Mouse (Mus musculus) embryonic facial prominence, embryonic 14.5 days (tissue): ENCODE measurements around the gene Cep85l. TPM values are rescaled to one million over a fixed set of nuclear protein-coding genes. Genes with fewer than 3 reads are reported as not detected.
A peak's percentile ranks its signal among the peaks of the same experiment; 100 is the strongest.

Experiments used
- ATAC-seq: fragments of 200-750 bp; cut with Nextera tagmentation; 2 replicates; pipeline ENCODE4 v1.8.0; 2017; ENCODE audit warnings: low read depth, moderate number of reproducible peaks, moderate TSS enrichment
- DNase-seq: peaks from one replicate; pipeline ENCODE4 v3.0.0-alpha.2; 2015; ENCODE audit warnings: low spot score
- H3K27ac ChIP-seq: fragments of 300-500 bp; sonication (generic); replicated peaks from 2 replicates; pipeline ENCODE4 v1.5.1; 2014; ENCODE audit warnings: low read depth, mild to moderate bottlenecking, low read length, moderate library complexity
- H3K27me3 ChIP-seq: fragments of 300-500 bp; sonication (generic); replicated peaks from 2 replicates; pipeline ENCODE4 v1.6.1; 2014; ENCODE audit warnings: low read length; ENCODE audit not compliant: control insufficient read depth, insufficient read depth
- H3K36me3 ChIP-seq: fragments of 300-500 bp; sonication (generic); 2 replicates; pipeline ENCODE4 v1.6.1; 2014; ENCODE audit warnings: low read length, mixed read lengths; ENCODE audit not compliant: control insufficient read depth, insufficient read depth
- H3K4me1 ChIP-seq: fragments of 300-500 bp; sonication (generic); 2 replicates; pipeline ENCODE4 v1.6.1; 2014; ENCODE audit warnings: antibody characterized with exemption, low read length; ENCODE audit not compliant: control insufficient read depth, insufficient read depth
- H3K4me2 ChIP-seq: fragments of 300-500 bp; sonication (generic); 2 replicates; pipeline ENCODE4 v1.6.1; 2014; ENCODE audit warnings: low read depth, mild to moderate bottlenecking, low read length, moderate library complexity, mixed read lengths
- H3K4me3 ChIP-seq: fragments of 300-500 bp; sonication (generic); 2 replicates; pipeline ENCODE4 v1.5.1; 2014; ENCODE audit warnings: low read depth, mild to moderate bottlenecking, low read length
- H3K9ac ChIP-seq: fragments of 300-500 bp; sonication (generic); 2 replicates; pipeline ENCODE4 v1.6.1; 2014; ENCODE audit warnings: low read depth, mild to moderate bottlenecking, low read length, moderate library complexity, mixed read lengths
- H3K9me3 ChIP-seq: fragments of 300-500 bp; sonication (generic); 2 replicates; pipeline ENCODE4 v1.6.1; 2016; ENCODE audit warnings: low read length; ENCODE audit not compliant: control insufficient read depth
- WGBS: fragments of 180-500 bp; shearing (Covaris S2); extraction: QIAGEN DNeasy Blood & Tissue Kit; methylation state at CpG from one replicate; pipeline ENCODE4 v1.1.7; 2014; 5-methylcytosine and 5-hydroxymethylcytosine counted together
- polyA plus RNA-seq: library from polyadenylated mRNA; unstranded; fragments of >200 nt; fragmentation: Nextera tagmentation; extraction: Ambion mirVana; gene quantifications from 2 replicates; pipeline ENCODE4 v1.2.1, GENCODE M21; 2014

Gene Cep85l
- polyA plus RNA-seq, 1 experiment from 2014 or later: 7.3 TPM

DNA sequence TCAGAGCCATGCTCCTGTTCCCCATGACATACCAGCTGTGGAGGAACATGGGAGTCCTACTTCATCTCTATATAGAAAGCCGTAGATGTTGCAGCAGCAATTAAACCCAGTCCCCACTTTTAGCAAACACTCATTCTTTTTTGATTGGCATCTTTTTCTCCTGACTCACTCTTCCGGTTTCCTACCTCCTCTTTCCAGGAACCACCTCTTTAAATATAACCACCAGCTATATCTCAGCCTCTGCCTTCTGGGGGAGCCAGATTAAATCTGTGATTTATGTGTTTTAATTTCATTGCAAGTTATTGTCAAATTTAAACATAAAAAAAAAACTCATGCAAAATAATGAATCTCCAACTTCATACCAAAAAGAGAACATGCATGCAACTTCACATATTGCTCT, 37.3 kb upstream of the Cep85l start:
- H3K9me3 ChIP-seq: no peaks in the 10 kb centered on the region
- H3K9ac ChIP-seq: no peak overlapping the region
- H3K36me3 ChIP-seq: no peaks in the 10 kb centered on the region
- H3K27ac ChIP-seq: 0 out of 2 replicates have a peak overlapping the region, but pooled peaks have one; percentile 3
- no peak overlapping the region for H3K4me2 ChIP-seq
- no peak for ATAC-seq
- 56% methylated on average over 2 of the region's 2 CpGs for WGBS
- H3K27me3 ChIP-seq: no peaks in the 10 kb centered on the region
- H3K4me3 ChIP-seq: no peak overlapping the region
- DNase-seq: no peak
- peaks cover 10% of the 10 kb centered on the region; the same call in 1 of the 2 replicates for H3K4me1 ChIP-seq

DNA sequence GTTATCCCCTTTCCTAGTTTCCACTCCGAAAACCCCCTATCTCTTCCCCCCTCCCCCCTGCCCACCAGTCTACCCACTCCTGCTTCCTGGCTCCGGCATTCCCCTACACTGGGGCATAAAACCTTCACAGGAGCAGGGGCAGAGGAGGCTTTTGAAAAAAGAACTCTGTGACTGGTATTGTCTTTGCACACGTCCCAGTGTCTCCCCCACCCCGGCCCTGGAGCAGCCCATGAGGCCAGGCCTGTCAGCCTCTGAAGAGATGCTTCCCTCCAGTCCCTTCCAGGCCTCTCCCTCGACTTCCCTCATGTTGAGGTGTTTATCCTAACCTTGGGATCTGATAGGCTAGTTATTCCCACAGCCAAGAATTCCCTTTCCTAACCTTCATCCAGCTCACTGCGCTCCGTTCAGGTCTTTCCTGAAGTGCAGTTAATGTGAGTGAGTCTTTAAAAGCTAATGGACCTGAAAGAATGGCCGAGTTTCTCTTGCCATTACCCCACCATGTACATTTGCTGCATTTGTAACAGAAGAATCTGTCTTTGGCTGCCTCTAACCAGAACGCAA, 36.5 kb upstream of the Cep85l start:
- Histone ChIP-seq H3K9ac (no peak overlapping the region), H3K9me3 (no peaks in the 10 kb centered on the region), H3K4me2 (no peak overlapping the region), H3K36me3 (no peaks in the 10 kb centered on the region), H3K27me3 (no peaks in the 10 kb centered on the region), H3K27ac (peak overlapping the region; percentile 3; the same call in 1 of the 2 replicates), H3K4me1 (peaks cover 6% of the 10 kb centered on the region; the same call in 1 of the 2 replicates), H3K4me3 (no peak overlapping the region)
- DNase-seq (no peak), ATAC-seq (no peak)
- WGBS: 46% methylated on average over 9 of the region's 9 CpGs

DNA sequence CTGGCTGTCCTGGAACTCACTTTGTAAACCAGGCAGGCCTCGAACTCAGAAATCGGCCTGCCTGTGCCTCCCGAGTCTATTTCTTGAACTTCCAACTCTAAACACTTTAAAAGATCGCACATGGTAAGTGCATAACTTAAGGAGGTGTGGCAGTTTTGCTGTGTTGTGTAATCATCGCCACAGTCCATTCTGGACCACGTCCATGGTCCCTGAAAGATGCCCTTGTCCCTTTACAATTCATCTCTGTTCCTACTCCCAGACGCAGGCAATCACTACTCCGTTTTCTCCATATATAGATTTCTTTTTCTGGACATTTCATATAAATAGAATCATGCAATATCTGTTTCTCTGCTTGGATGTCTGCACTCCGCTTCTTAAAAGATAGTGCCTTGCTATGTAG, 35.5 kb upstream of the Cep85l start:
- Histone ChIP-seq H3K4me2 (no peak overlapping the region), H3K9ac (no peak overlapping the region), H3K9me3 (no peaks in the 10 kb centered on the region), H3K27me3 (no peaks in the 10 kb centered on the region), H3K4me3 (no peak overlapping the region), H3K4me1 (peaks cover 6% of the 10 kb centered on the region; the same call in 1 of the 2 replicates), H3K36me3 (no peaks in the 10 kb centered on the region), H3K27ac (peak overlapping the region; percentile 71; the same call in 1 of the 2 replicates)
- 65% methylated on average over 9 of the region's 9 CpGs for WGBS
- ATAC-seq: no peak
- no peak for DNase-seq

DNA sequence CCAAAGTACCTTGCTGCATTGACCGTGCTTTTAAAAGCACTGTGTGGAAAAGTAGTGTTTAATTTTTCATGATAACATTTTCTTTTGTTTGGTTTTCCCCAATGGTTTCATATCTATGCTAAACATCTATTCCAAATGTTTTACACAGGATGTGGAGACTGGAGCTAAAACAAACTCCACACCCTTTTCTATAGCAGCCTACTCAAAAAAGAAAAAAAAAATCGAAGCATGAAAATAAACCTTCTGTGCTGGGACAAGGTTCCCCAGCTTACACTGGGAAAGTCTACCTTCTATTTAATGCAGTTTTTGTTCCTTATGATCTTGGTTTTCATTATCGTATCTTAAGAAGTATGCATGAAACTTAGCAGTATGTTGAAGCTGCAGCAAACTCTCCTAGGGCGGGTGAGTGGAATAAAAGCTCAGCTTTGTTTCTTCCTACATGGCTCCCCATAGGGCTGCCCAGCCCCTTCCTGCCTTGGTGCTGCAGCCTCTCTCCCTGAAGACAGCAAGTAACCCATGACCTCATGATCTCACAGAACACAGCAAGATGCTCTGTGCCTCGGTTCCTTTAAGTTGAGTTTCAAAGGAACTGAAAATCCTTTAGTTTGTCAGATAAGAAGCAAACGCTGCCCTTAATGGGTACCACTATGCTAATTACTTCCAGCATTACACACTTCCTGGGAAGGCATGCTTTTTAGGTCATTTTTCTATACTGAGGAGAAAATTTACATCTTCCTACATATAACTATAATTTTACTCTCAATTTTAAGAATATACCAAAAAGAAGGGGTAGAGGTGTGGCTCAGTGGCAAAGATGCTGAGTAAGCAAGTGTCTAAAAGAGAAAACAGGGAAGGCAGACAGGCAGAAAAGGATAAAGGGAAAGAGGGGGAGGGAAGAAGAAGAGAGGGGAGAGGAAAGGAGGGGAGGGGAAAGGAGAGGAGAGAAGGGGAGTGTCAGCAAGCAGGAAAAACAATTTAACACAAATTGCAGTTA, 34.6 kb upstream of the Cep85l start:
- ATAC-seq (0 out of 2 replicates have a peak, but pooled peaks have one; percentile 50), DNase-seq (peak; percentile 44)
- H3K4me2 ChIP-seq: peak overlapping the region; percentile 15; the same call in 1 of the 2 replicates
- H3K4me3 ChIP-seq: no peak overlapping the region
- no peaks in the 10 kb centered on the region for H3K9me3 ChIP-seq
- H3K36me3 ChIP-seq: no peaks in the 10 kb centered on the region
- peaks cover 6% of the 10 kb centered on the region; the same call in 1 of the 2 replicates for H3K4me1 ChIP-seq
- peak overlapping the region; percentile 71 for H3K27ac ChIP-seq
- 21% methylated on average over 6 of the region's 6 CpGs for WGBS
- no peaks in the 10 kb centered on the region for H3K27me3 ChIP-seq
- H3K9ac ChIP-seq: no peak overlapping the region

DNA sequence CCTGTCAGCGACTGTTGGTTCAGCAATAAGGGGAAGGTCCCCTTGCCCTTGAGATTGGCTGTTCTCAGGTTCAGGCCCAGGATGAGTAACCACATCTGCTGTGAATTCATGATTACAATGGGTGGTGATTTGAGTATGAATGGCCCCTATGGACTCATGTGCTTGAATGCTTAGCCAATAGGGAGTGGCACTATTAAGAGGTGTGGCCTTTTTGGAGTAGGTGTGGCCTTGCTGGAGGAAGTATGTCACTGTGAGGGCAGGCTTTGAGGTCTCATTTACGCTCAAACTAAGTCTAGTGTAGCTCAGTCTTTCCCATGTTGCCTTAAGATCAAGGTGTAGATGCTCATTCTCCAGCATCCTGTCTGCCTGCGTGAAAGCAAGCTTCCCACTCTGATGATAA, 33.2 kb upstream of the Cep85l start:
- no peaks in the 10 kb centered on the region for H3K27me3 ChIP-seq
- H3K9ac ChIP-seq: no peak overlapping the region
- H3K36me3 ChIP-seq: no peaks in the 10 kb centered on the region
- no peak overlapping the region for H3K27ac ChIP-seq
- H3K4me1 ChIP-seq: peaks cover 6% of the 10 kb centered on the region; the same call in 1 of the 2 replicates
- ATAC-seq (no peak), DNase-seq (no peak)
- 93% methylated on average over 3 of the region's 3 CpGs for WGBS
- no peaks in the 10 kb centered on the region for H3K9me3 ChIP-seq
- no peak overlapping the region for H3K4me3 ChIP-seq
- H3K4me2 ChIP-seq: no peak overlapping the region

DNA sequence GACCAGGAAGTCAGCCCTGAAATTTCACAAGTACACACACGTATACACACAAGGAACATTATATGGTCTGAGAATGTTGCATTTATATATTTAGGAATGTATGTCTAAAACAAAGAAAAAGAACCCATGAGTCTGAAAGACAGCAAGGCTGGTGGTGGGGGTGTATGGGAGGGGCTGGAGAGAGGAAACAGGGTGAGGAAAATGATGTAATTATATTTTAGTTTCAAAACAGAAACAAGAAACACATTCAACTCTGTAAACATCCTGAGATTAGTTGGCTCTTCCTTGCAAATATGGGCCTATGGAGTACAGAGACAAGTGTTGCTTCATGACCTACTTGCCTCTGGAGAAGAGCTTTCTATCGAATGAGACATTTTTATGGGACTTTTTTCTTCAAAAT, 32.4 kb upstream of the Cep85l start:
- Histone ChIP-seq H3K4me2 (no peak overlapping the region), H3K4me3 (no peak overlapping the region), H3K27me3 (no peaks in the 10 kb centered on the region), H3K36me3 (no peaks in the 10 kb centered on the region), H3K9me3 (no peaks in the 10 kb centered on the region), H3K9ac (no peak overlapping the region), H3K4me1 (peaks cover 6% of the 10 kb centered on the region; the same call in 1 of the 2 replicates), H3K27ac (no peak overlapping the region)
- DNase-seq (no peak), ATAC-seq (no peak)
- WGBS: 86% methylated on average over 2 of the region's 2 CpGs

DNA sequence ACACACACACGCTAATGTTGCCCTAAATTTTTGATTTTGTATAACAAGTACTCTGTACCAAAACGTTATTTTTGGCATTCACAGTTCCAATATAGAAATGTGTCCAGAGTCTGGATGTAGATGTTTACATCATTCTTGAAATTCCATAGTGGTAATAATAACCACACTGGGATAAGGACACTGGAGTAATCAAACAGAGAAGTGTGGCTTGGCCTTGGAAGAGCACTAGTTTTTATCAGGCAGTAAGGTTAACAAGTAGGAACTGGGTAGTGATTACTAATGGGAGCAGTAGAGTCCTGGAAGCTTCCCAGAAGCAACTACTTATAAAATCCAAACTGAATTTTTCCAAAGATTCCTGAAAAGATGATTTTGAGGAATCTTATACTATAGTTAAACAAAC, 31.1 kb upstream of the Cep85l start:
- Histone ChIP-seq H3K27ac (no peak overlapping the region; the same call in 1 of the 2 replicates), H3K27me3 (no peaks in the 10 kb centered on the region), H3K36me3 (no peaks in the 10 kb centered on the region), H3K4me2 (no peak overlapping the region), H3K4me1 (peaks cover 4% of the 10 kb centered on the region; the same call in 1 of the 2 replicates), H3K9me3 (no peaks in the 10 kb centered on the region), H3K9ac (no peak overlapping the region), H3K4me3 (no peak overlapping the region)
- ATAC-seq (no peak), DNase-seq (no peak)
- WGBS: 62% methylated on average over 2 of the region's 2 CpGs

DNA sequence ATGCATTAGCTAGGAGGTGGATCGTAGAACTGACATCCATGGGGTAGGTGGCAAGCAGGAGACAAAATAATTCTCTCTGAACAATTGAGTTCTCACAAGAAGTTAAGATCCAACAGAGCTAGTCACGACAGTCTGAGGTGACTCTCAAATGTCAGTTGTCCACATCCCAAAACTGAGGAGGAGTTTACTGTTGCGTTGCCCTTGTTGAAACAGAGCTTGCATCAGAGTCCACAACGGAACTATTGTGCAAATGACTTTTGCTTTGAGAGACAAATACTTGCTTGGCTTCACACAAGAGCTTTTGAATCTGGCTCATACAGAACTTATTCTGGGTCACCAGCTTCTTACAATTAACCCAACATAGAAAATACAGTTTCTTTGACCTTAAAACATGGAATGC, 27.7 kb upstream of the Cep85l start:
- Histone ChIP-seq H3K36me3 (no peaks in the 10 kb centered on the region), H3K4me3 (no peak overlapping the region), H3K9me3 (no peaks in the 10 kb centered on the region), H3K27ac (no peak overlapping the region), H3K9ac (no peak overlapping the region), H3K27me3 (no peaks in the 10 kb centered on the region), H3K4me1 (no peaks in the 10 kb centered on the region), H3K4me2 (no peak overlapping the region)
- WGBS: 83% methylated on average over 4 of the region's 4 CpGs
- no peak for ATAC-seq
- no peak for DNase-seq
